Mouse (Mus musculus): ENCODE measurements at regions not wholly inside any gene's neighbourhood (a gene's known extent, or its start where the extent isn't known, plus 50 kb on each side); places are given as distances from the start of the nearest gene placed in this dataset.
A peak's percentile ranks its signal among the peaks of the same experiment; 100 is the strongest.

DNA sequence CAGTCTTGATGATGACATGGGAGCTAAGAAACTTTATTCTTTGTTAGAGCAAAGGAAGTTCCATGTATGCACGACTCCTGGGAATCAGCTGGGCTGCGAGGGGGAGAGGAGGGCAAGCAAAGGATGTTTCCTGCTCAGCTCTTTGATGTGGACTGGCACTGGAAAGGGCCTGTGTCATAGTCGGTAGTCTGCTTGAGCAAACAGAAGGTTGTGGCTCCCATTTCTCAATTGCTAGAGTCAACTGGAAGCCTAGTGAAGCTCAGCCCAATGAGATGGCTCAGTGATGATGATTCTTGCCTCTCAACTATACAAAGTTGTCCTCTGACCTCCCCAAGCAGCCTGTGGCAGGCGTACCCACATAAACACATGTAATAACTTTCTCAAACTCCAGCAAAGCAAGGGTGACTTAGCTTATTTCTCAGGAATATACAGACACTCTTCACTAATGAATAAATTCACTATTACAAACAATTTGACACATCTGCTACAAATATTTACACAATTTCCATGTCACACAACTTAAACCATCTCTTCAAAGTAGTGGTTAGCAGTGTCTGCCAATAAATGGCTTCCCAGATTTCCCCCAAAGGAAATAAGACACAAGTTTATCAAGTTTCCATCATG is 115.4 kb upstream of the Smad1 start:
- DNase-seq: no peak

DNA sequence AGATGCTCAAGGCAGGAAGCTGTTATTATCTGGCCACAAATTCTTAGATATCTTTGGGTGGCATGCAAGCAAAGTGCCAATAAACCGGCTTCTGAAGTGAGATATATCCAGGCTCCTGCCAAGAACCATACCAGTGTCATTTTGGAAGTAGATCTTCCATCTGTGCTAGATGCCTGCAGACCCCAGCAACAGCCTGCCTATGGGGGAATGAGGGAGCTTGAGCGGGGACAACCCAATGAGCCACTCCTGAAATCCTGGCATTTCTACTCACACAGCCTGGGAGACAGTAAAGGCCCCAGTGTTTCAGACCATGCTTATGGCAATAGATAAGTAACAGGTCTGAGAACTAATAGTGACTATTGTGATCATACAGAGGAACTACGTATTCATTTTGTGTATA is 109.3 kb upstream of the Smad1 start:
- DNase-seq: no peak

GRCm38 (mm10) chr8:79505381-79505780 is 106.1 kb upstream of the Smad1 start:
- DNase-seq: peak; percentile 11

GRCm38 (mm10) chr8:79503906-79504305 is 104.6 kb upstream of the Smad1 start:
- DNase-seq: no peak

DNA sequence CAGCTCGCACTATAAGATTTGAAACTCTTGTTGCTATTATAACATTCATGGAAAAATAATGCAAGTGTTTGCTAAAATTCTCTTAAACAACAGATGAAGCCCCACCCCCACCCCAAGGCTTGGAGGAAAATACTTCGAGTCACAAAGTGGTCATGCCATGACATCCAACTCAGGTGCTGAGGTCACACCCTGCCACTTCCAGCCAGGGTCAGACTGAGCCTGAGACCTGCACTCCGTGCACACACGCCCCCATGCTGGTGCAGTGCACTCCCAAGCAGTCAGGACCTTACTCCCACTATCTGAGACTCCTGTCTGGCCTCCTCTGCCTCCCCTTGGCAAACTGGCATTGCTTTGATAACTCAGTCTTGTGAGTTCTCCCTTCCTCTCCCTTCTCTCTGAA is 102.7 kb upstream of the Smad1 start:
- DNase-seq: no peak

- DNase-seq: no peak
These were observed 101.9 kb upstream of the Smad1 start for GRCm38 (mm10) chr8:79501238-79501637.

- DNase-seq: no peak
These were observed 99.9 kb upstream of the Smad1 start for GRCm38 (mm10) chr8:79499258-79499657.

- no peak for DNase-seq
These were observed 99.3 kb upstream of the Smad1 start for GRCm38 (mm10) chr8:79498611-79499010.

DNA sequence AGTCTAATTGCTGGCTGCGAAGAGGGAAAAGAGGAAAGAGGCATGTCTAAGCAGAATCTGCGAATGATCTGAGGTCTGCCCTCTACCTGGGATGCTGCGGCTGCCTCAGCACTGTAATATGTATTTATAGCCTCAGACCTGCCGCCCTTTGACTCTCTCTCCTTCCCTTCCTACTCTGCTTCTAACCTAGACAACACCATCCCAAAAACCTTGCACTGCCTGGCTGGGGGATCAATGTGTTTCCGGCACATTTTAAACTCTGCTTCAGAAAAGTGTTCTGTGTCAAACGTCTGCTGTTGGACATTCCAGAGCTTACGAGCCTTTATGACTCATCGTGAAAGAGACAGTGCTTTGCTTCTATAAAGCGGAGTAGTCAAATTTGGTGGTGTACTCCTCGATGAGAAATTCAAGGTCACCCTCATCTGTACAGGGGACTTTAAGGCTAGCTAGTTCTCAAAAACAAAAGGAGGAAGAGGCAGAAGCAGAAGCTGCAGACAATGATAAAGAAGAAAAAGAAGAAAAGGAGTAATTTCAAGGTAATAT is 91.9 kb upstream of the Smad1 start:
- DNase-seq: no peak

GRCm38 (mm10) chr8:79490739-79491138 is 91.4 kb upstream of the Smad1 start:
- no peak for DNase-seq

DNA sequence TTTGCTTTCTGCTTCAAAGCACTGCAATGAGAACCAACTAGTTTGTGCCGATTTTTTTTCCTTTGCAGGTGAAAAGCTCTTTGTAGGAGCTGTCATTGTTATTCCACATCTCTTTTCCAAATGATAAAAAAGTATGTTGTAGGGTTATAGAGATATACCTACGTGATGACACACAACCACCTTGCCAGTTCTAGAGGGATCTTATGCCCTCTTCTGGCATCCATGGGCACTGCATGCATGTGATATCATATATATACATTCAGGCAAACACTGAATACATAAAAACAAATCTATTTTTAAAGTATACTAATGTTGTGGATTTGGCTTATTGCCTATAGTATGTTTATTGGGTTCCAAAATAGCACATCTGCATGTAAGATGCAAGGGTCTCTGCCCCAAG is 89.5 kb upstream of the Smad1 start:
- no peak for DNase-seq

- no peak for DNase-seq
These were observed 88.3 kb upstream of the Smad1 start for GRCm38 (mm10) chr8:79487597-79487996.

GRCm38 (mm10) chr8:79479326-79479725 is 80.0 kb upstream of the Smad1 start:
- DNase-seq: no peak

DNA sequence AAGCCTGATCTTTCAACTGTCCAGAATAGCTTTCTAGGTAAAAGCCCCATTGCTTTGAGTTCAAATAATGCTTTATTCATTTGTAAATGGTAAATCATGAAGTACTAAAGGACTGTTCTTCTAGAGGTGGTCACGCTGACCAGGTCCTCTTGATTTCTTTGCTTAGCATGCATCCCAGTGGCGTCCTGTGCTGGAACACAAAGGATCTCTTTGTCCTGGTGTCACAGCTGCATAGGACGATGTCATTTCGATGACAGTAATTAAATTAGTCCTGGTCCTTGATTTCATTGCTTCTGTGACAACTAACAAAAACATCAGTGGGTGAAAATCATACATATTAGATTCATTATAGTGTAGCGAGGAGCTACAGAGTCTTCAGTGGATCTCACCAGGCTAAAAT is 76.7 kb upstream of the Smad1 start:
- DNase-seq: no peak

- no peak for DNase-seq
These were observed 75.4 kb upstream of the Smad1 start for GRCm38 (mm10) chr8:79474679-79475078.

- DNase-seq: no peak
These were observed 52.8 kb upstream of the Smad1 start for GRCm38 (mm10) chr8:79452101-79452500.

GRCm38 (mm10) chr8:79449453-79449852 is 50.1 kb upstream of the Smad1 start:
- no peak for DNase-seq
